Mouse (Mus musculus) lung, postnatal 25 days (tissue): Measurements from ENCODE around the gene Aanat.

Experiments
- DNase-seq: peaks from one replicate; pipeline ENCODE4 v3.0.0; 2022; ENCODE audit warnings: low spot score

The Aanat gene

DNA sequence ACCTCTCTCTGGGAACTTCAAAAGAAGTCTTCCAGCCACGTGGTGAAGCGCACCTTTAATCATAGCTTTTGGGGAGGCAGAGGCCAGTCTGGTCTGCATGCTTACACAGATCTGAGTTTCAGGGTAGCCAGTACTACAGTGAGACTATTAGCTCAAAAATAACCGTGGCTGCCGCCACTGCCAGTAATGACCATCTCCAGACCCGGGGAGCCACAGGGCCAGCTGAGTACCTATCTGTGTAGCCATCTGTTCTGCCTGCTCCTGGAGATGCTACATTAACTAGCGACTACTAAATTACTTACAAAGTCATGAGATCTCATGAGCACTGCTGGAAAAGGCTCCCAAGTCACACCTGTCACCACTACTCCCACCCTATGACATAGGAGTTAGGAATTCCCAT lies 11.2 kb upstream of the Aanat start:
- no peak for DNase-seq

- DNase-seq: no peak
Measured at GRCm38 (mm10) chr11:116575396-116575795, 10.8 kb upstream of the Aanat start.

DNA sequence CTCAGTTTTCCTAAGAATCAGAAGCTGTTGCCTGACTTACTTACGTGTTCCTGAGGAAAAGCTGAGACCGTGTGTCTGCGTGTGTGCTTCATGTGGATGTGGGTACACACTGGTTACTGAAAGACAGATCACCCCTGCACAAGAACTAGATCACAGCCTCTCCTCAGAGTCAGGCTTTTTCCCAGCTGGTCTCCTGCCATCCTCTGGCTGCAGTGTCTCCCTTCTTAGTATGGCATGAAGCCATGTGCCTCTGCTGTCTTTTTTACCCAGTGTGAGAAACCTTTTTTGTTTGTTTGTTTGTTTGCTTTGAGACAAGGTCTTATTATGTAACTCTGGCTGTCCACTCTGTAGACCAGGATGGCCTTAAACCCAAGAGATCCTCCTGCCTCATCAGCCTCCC lies 7.0 kb upstream of the Aanat start:
- no peak for DNase-seq

DNA sequence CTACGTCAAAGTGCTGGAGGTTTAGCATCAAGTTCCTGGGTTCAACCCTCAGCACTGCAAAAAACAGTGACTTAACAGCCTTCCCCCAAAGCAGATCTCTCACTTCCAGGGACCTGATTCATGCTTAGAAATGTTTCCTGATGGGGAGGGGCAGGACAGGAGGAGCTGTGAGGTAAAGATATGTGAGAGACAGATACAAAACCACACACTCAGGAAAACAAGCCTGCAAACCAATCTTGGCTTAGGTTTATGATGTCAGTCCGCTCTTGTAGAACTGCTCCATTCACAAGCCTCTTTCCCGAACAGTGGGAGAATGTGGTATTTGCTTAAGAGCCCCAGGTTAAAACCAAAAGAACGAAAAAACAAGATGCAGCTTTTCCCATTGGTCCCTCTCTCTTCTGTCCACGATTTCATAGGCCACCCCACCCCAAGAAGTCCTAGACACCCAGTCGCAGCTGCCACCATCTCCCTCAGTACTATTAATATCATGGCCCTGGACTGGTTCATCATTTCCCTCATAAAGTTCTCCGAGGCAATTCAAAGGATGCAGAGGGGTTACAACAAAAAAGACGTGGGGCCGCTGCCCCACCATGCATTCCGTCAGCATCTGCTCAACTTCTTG lies 6.1 kb upstream of the Aanat start:
- no peak for DNase-seq

DNA sequence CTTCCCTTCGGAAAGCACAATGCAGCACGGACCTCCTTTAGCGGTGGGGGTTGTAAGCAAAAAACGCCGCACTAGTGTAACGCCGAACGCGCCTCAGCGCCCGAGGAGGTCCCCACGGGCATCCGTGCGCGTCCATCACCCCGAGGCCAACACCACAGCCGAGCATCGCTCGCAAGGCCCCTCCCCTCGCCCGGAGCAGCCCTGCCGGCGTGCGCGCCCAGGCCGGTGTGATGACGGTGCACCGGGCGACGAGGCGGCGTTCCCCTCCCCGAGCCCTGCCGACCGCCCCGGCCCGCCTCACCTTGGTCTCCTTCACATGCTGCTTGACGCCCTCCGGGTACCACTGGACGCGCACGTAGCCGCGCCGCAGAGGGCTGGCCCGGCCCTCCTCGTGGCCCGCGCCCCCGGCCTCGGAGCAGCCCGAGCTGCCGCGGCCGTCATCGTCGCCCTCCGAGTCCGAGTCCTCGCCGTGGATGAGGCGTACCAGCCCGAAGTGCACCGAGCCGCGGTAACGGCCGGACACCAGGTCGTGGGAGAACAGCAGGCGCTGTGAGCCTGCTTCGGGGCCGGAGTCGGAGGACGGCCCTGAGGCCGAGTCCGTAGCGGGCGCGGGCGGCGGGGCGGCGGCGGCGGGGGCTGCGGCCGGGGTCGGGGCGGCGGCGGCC lies 5.4 kb upstream of the Aanat start:
- peak; percentile 48 for DNase-seq

GRCm38 (mm10) chr11:116581376-116581814 lies 4.8 kb upstream of the Aanat start, which contains the start of gene Ube2o:
Gene Ube2o, minus strand, starts transcription at chr11:116581447.
- peak; percentile 83 for DNase-seq

DNA sequence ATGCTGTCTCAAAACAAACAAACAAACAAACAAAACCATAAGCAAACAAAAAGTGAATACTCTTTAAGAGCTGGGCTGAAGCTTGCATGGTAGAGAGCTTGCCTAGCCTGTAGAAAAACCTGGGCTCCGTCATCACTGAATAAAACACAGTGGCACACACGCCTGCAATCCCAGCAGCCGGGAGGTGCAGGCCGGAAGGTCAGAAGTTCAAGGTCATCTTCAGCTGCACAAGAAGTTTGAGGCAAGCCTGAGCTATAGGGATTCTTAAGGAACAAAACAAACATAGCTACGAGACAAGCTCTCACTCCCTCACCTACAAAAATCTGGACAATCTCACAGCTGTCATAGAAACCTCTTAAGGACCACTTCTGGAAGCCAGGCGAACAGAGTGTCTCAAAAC lies 550 bp upstream of the Aanat start:
- no peak for DNase-seq

DNA sequence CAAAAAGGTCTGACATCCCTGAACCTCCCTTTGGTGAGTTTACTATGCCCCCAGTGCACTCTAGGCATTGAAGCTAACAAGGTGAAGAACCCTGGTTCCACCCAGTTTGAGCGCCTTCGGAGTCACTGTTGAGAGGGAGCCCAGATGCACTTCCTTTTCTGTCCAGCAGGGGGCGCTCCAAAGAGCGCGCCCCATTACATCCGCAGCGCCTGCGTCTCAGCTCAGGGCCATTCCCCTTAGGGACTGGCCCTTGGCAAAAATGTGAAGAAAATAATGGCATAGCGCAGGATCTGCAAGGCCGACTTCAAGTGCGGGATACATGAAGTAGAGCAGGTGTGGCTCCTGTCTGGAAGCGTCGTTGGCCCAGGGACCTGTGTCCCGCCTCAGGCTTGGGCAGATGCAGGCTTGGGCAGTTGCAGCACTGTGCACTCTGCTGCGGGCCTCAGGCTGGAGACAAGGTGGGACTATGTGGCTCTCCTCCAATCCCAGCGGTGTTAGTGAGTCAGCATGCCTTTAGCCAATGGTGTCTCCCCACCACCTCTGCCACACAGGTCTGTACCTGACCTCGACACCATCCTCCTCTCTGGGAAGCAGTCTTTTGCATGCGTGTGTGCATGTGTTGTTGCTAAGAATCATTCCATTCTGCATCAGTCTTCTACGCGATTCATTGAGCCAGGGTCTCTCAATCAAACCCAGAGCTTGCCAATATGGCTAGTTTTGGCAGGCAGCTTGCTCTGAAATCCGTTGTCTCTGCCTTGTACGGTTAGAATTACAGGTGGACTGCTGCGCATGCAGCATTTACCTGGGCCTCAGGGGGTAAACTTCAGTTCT lies 784 bp downstream of the Aanat start:
- peak; percentile 73 for DNase-seq

DNA sequence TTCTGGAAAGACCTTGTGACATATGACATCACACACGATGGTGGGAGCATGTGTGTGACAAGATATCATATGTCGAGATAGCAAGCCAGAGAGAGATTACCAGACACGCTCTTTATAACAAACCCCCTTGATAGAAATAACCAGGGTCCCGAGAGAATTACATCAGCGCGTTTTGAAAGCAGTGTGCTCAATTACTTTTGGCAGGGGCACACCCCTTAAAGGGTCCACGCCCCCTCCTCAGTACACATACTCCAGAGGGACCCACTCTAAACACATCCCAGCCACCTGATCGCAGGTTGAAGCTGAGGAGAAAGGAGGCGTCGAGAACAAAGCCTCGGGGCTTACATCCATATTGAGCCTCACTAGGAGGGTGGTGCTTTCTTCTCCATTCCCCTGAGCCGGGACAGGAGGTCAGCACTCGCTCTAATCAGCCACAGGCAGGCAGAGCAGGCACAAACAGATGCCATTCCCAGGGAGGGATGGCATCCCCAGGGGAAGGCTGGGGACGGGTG lies 2.8 kb downstream of the Aanat start:
- no peak for DNase-seq

- no peak for DNase-seq
Measured at GRCm38 (mm10) chr11:116589574-116589973, 3.3 kb downstream of the Aanat start.

DNA sequence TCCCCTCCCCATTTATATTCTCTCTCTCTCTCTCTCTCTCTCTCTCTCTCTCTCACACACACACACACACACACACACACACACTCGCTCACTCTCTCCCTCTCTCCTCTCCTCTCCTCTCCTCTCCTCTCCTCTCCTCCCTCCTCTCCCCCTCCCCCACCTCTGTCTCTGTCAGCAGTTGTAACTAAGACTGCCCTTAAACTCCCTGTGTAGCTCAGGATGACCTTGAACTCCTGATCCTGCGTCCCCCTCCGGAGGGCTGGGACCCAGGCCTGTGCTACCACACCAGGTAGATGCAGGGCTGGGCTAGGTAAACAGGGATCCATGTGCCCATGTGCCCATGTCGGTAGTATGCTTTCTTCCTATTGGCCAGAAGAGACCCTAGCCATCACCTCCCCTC lies 5.4 kb downstream of the Aanat start:
- no peak for DNase-seq

DNA sequence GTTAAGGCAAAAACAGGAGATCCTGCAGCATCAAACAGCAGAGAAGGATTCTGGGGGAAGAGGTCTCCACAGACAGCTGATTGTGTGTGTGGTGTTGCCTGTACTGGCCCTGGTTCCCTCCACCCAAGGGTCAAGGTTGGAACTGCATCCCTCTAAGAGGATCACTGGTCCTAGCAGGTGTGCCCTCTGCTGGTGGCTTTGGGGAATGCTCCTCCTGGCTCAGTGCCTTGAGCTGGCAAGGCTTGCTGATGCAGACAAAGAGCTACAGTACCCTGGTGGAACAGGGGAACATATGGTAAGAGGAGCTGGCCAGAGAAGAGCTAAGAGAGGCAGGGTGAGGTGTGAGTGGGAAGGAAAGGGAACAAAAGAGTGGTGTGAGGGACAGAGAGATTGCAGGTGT lies 6.2 kb downstream of the Aanat start:
- peak; percentile 93 for DNase-seq

DNA sequence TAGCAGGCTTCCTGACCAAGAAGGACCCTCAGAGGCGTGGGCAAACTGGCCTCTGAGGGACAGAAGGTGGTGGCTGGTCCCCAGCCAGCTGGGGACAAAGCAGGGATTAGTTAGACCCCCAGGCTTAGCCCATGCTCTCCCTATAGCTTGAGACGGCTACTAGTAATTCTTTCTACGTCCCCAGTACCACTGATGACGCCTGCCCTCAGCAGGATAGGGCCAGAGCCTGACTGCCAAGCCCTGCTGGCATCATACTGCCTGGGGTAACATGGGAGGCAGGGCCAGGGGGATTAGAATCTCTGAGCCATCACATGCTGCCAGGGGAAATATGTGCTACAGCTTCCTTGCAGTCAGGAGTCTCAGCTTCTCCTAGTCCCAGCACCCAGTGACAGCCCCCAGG lies 7.1 kb downstream of the Aanat start:
- no peak for DNase-seq

- no peak for DNase-seq
Measured at GRCm38 (mm10) chr11:116596766-116597165, 10.5 kb downstream of the Aanat start.

- no peak for DNase-seq
Measured at GRCm38 (mm10) chr11:116598193-116598592, 12.0 kb downstream of the Aanat start.

DNA sequence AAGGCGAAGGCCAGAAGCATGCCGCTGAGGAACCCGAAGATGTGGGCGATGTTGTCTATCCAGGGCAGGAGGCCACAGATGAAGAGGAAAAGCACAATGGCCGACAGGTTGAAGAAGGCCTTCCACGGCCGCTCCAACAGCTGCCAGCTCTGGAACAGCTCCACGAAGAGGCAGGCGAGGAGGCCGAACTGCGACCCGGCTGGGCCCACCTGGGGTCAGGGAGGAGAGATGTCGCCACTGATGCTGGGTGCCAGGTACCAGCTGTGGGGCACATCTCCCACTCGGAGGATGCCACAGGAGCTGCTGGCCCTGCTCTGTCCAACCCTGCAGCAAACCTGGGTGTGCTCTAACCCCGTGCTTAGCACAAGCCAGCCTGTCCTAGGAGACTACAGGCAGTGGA lies 13.0 kb downstream of the Aanat start:
- DNase-seq: no peak

DNA sequence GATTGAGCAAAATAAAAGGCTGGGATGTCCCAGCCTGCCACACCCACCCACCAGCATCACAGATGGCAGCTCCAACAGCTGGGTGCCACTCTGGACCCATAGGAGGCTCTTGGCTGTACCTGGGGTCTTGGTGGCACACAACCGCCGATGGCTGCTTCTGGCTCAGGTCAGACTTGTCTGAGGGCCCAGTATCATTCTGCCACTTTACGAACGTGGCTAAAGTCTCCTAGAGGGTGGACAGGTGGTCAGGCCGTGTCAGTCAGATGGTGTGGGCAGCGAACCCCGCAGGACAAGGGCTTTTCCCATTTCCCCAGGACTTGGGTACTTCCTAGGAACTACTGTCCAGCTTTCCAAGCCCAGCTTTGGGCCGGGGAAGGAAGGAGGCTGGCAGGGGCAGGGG lies 14.9 kb downstream of the Aanat start:
- no peak for DNase-seq

GRCm38 (mm10) chr11:116602043-116602442 lies 15.8 kb downstream of the Aanat start:
- no peak for DNase-seq

DNA sequence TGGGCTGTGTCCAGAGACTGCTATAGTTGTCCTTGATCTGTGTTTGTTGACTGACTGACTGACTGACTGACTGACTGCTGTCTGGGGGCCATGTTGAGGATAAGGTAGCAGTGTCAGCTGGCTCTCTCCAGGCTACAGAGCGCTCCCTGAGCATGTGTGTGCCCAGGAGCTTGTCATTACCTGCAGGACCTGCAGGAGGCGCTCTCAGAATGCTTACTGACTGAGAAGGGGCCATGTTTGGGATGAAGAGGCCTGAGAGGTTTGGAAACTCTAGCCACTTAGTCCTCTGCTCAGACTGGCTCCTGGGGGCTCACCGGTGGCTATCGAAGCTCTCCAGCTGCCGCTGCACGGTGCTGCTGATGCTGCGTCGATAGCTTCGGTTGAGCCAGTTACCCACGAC lies 17.1 kb downstream of the Aanat start:
- no peak for DNase-seq

DNA sequence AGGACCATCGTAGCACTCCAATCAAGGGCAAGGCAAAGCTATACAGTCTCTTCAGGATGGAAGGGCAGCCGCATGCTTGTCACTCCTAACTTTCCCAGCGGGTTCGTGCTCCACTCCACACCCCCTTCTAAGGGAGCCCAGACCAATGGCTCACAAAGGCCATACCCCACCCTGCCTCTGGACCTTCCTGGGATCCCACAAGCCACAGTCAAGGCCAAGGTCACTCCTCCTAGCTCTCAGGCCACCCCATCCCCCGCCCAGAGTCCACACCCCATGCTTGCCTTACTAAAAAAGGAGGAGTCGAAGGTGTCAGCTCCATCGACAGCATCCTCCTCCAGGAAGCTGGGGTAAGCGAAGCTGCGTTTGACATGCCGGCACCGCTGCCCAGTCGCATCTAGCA lies 17.9 kb downstream of the Aanat start:
- no peak for DNase-seq

DNA sequence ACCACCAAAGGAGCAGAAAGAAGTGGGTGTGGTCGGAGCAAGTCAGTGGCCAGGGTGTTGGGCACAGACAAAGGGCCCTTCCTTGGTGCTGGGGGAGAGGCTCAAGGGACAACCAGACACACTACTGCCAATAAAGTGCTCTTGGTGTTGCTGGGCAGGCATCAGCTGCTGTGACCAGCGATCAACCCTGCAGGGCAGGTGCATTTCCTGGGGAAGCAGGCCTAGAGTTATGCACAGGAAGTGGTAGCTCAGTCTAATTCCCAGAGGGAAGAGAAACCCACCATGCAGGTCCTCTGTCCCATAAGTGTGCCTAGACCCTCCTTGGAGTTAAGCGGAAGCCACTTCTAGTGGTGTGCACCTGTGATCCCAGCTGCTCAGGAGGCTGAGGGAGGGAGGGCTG lies 21.5 kb downstream of the Aanat start:
- no peak for DNase-seq

DNA sequence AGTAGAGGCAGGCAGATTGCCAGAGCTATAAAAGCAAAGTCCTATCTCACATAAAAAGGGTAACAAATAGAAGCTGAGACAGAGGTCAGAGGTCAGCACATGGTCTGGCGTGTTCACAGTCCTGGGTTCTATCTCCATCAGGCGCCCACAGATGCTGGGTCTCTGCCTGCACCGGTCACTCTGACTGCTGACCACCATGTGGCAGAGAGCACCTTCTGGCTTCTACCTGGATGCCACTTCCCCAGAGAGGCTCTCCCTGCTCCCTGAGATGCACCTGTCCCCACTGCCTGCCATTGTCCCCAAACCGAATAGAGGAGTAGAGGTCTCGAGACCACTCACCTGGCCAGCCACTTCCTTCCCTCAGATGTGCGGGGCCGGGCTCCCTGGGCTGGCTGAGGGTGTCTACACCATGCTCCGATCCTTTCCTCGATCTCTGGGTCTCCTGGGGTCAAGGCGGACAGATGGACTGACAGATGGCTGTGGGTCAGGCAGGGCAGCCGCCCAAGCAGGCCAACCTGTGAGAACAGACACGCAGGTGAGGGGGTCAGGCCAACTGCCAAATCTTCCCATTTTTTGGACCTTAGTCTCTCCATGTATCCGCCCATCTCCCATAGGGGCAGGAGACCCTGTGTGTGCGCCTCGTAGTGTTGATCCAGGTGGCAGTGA lies 23.9 kb downstream of the Aanat start:
- no peak for DNase-seq
